Mouse (Mus musculus) midbrain, embryonic 13.5 days (tissue): ENCODE results near the gene Kcnq5. TPM values are rescaled to one million over a fixed set of nuclear protein-coding genes. Genes with fewer than 3 reads are reported as not detected.

Source experiments
- ATAC-seq: fragments of 200-750 bp; cut with Nextera tagmentation; 2 replicates; pipeline ENCODE4 v1.8.0; 2017; ENCODE audit warnings: mild to moderate bottlenecking, moderate TSS enrichment, moderate library complexity
- H3K27ac ChIP-seq: fragments of 300-500 bp; sonication (generic); 2 replicates; pipeline ENCODE4 v1.5.1; 2015; ENCODE audit warnings: inconsistent platforms, mild to moderate bottlenecking, moderate library complexity
- H3K27me3 ChIP-seq: fragments of 300-500 bp; sonication (generic); 2 replicates; pipeline ENCODE4 v1.6.1; 2015; ENCODE audit warnings: mild to moderate bottlenecking, inconsistent platforms
- H3K36me3 ChIP-seq: fragments of 300-500 bp; sonication (generic); 2 replicates; pipeline ENCODE4 v1.6.1; 2015; ENCODE audit warnings: mild to moderate bottlenecking, inconsistent platforms
- H3K4me1 ChIP-seq: fragments of 300-500 bp; sonication (generic); replicated peaks from 2 replicates; pipeline ENCODE4 v1.6.1; 2015; ENCODE audit warnings: inconsistent platforms
- H3K4me2 ChIP-seq: fragments of 300-500 bp; sonication (generic); replicated peaks from 2 replicates; pipeline ENCODE4 v1.6.1; 2015; ENCODE audit warnings: moderate library complexity, mild to moderate bottlenecking, inconsistent platforms
- H3K4me3 ChIP-seq: fragments of 300-500 bp; sonication (generic); replicated peaks from 2 replicates; pipeline ENCODE4 v1.5.1; 2015; ENCODE audit warnings: mild to moderate bottlenecking, inconsistent platforms
- H3K9ac ChIP-seq: fragments of 300-500 bp; sonication (generic); replicated peaks from 2 replicates; pipeline ENCODE4 v1.6.1; 2015; ENCODE audit warnings: mild to moderate bottlenecking, inconsistent platforms
- H3K9me3 ChIP-seq: fragments of 300-500 bp; sonication (generic); 2 replicates; pipeline ENCODE4 v1.6.1; 2016; ENCODE audit warnings: mild to moderate bottlenecking, inconsistent platforms
- WGBS: fragments of 180-500 bp; shearing (Covaris S2); methylation state at CpG from one replicate; pipeline ENCODE4 v1.1.7; 2015; 5-methylcytosine and 5-hydroxymethylcytosine counted together
- polyA plus RNA-seq: library from polyadenylated mRNA; unstranded; fragments of >200 nt; fragmentation: Nextera tagmentation; extraction: Ambion mirVana; gene quantifications from 2 replicates; pipeline ENCODE4 v1.2.1, GENCODE M21; 2015

Kcnq5 gene
- polyA plus RNA-seq, 1 experiment from 2014 or later = 1.0 TPM

GRCm38 (mm10) chr1:21714816-21715215 lies 246.9 kb downstream of the Kcnq5 start:
- no peaks in the 10 kb centered on the region for H3K27me3 ChIP-seq
- WGBS = 89% methylated on average over 3 of the region's 3 CpGs
- H3K9ac ChIP-seq = no peak overlapping the region
- H3K9me3 ChIP-seq = no peaks in the 10 kb centered on the region
- H3K36me3 ChIP-seq = no peaks in the 10 kb centered on the region
- no peak overlapping the region for H3K4me2 ChIP-seq
- H3K4me3 ChIP-seq = no peak overlapping the region
- no peak for ATAC-seq
- no peak overlapping the region for H3K27ac ChIP-seq
- H3K4me1 ChIP-seq = no peaks in the 10 kb centered on the region

GRCm38 (mm10) chr1:21712711-21713110 lies 249.0 kb downstream of the Kcnq5 start:
- no peaks in the 10 kb centered on the region for H3K36me3 ChIP-seq
- H3K9me3 ChIP-seq = no peaks in the 10 kb centered on the region
- ATAC-seq = no peak
- H3K27ac ChIP-seq = no peak overlapping the region
- no peaks in the 10 kb centered on the region for H3K27me3 ChIP-seq
- WGBS = 80% methylated on average over 2 of the region's 2 CpGs
- H3K4me2 ChIP-seq = no peak overlapping the region
- H3K4me1 ChIP-seq = no peaks in the 10 kb centered on the region
- no peak overlapping the region for H3K4me3 ChIP-seq
- no peak overlapping the region for H3K9ac ChIP-seq

GRCm38 (mm10) chr1:21690458-21690857 lies 271.3 kb downstream of the Kcnq5 start:
- Histone ChIP-seq H3K27me3 (no peaks in the 10 kb centered on the region), H3K27ac (no peak overlapping the region), H3K4me3 (no peak overlapping the region), H3K4me2 (no peak overlapping the region), H3K36me3 (no peaks in the 10 kb centered on the region), H3K9me3 (no peaks in the 10 kb centered on the region), H3K4me1 (no peaks in the 10 kb centered on the region), H3K9ac (no peak overlapping the region)
- ATAC-seq = no peak
- 89% methylated on average over 2 of the region's 2 CpGs for WGBS

- H3K9ac ChIP-seq = no peak overlapping the region
- H3K4me2 ChIP-seq = no peak overlapping the region
- no peaks in the 10 kb centered on the region for H3K27me3 ChIP-seq
- no peaks in the 10 kb centered on the region for H3K36me3 ChIP-seq
- 76% methylated on average over 1 of the region's 1 CpGs for WGBS
- no peak overlapping the region for H3K4me3 ChIP-seq
- no peaks in the 10 kb centered on the region for H3K4me1 ChIP-seq
- no peaks in the 10 kb centered on the region for H3K9me3 ChIP-seq
- no peak for ATAC-seq
- H3K27ac ChIP-seq = no peak overlapping the region
Measured at GRCm38 (mm10) chr1:21688918-21689317, 272.8 kb downstream of the Kcnq5 start.

GRCm38 (mm10) chr1:21684444-21684843 lies 277.3 kb downstream of the Kcnq5 start:
- no peak for ATAC-seq

GRCm38 (mm10) chr1:21676805-21677204 lies 284.9 kb downstream of the Kcnq5 start:
- no peak overlapping the region for H3K4me3 ChIP-seq
- no peak overlapping the region for H3K4me2 ChIP-seq
- H3K9ac ChIP-seq = no peak overlapping the region
- no peak overlapping the region for H3K27ac ChIP-seq
- no peak for ATAC-seq
- H3K36me3 ChIP-seq = no peaks in the 10 kb centered on the region
- no peaks in the 10 kb centered on the region for H3K27me3 ChIP-seq
- no peaks in the 10 kb centered on the region for H3K4me1 ChIP-seq
- WGBS = 86% methylated on average over 3 of the region's 3 CpGs
- H3K9me3 ChIP-seq = no peaks in the 10 kb centered on the region

More at GRCm38 (mm10) chr1:21684444-21684843, 277.3 kb downstream of the Kcnq5 start:
- Histone ChIP-seq H3K36me3 (no peaks in the 10 kb centered on the region), H3K9me3 (no peaks in the 10 kb centered on the region), H3K4me3 (no peak overlapping the region), H3K4me2 (no peak overlapping the region), H3K27me3 (no peaks in the 10 kb centered on the region), H3K27ac (no peak overlapping the region), H3K4me1 (no peaks in the 10 kb centered on the region), H3K9ac (no peak overlapping the region)
- 94% methylated on average over 3 of the region's 3 CpGs for WGBS

GRCm38 (mm10) chr1:21660840-21661239 lies 300.9 kb downstream of the Kcnq5 start:
- WGBS = 79% methylated on average over 3 of the region's 3 CpGs
- no peak overlapping the region for H3K9ac ChIP-seq

GRCm38 (mm10) chr1:21650820-21651219 lies 310.9 kb downstream of the Kcnq5 start:
- Histone ChIP-seq H3K9ac (no peak overlapping the region), H3K27me3 (no peaks in the 10 kb centered on the region), H3K4me3 (no peak overlapping the region), H3K36me3 (no peaks in the 10 kb centered on the region), H3K9me3 (no peaks in the 10 kb centered on the region), H3K4me2 (no peak overlapping the region), H3K4me1 (no peaks in the 10 kb centered on the region), H3K27ac (no peak overlapping the region)
- no peak for ATAC-seq
- 54% methylated on average over 4 of the region's 4 CpGs for WGBS

More at GRCm38 (mm10) chr1:21660840-21661239, 300.9 kb downstream of the Kcnq5 start:
- ATAC-seq = no peak
- H3K27me3 ChIP-seq = no peaks in the 10 kb centered on the region
- no peak overlapping the region for H3K4me3 ChIP-seq
- no peaks in the 10 kb centered on the region for H3K4me1 ChIP-seq
- H3K4me2 ChIP-seq = no peak overlapping the region
- no peak overlapping the region for H3K27ac ChIP-seq
- H3K9me3 ChIP-seq = no peaks in the 10 kb centered on the region
- no peaks in the 10 kb centered on the region for H3K36me3 ChIP-seq

GRCm38 (mm10) chr1:21635406-21635805 lies 326.3 kb downstream of the Kcnq5 start:
- WGBS = 78% methylated on average over 2 of the region's 2 CpGs
- no peak for ATAC-seq
- Histone ChIP-seq H3K36me3 (no peaks in the 10 kb centered on the region), H3K27me3 (no peaks in the 10 kb centered on the region), H3K9ac (no peak overlapping the region), H3K4me1 (no peaks in the 10 kb centered on the region), H3K4me3 (no peak overlapping the region), H3K27ac (no peak overlapping the region), H3K4me2 (no peak overlapping the region), H3K9me3 (no peaks in the 10 kb centered on the region)

- Histone ChIP-seq H3K4me3 (no peak overlapping the region), H3K4me2 (no peak overlapping the region), H3K27me3 (no peaks in the 10 kb centered on the region), H3K4me1 (no peaks in the 10 kb centered on the region), H3K9ac (no peak overlapping the region), H3K36me3 (no peaks in the 10 kb centered on the region), H3K9me3 (no peaks in the 10 kb centered on the region), H3K27ac (no peak overlapping the region)
- ATAC-seq = no peak
- WGBS = 78% methylated on average over 1 of the region's 1 CpGs
Measured at GRCm38 (mm10) chr1:21634013-21634412, 327.7 kb downstream of the Kcnq5 start.

- Histone ChIP-seq H3K9me3 (no peaks in the 10 kb centered on the region), H3K36me3 (no peaks in the 10 kb centered on the region), H3K4me2 (no peak overlapping the region), H3K27me3 (no peaks in the 10 kb centered on the region), H3K9ac (no peak overlapping the region), H3K4me3 (no peak overlapping the region), H3K27ac (no peak overlapping the region), H3K4me1 (no peaks in the 10 kb centered on the region)
- WGBS = 98% methylated on average over 2 of the region's 2 CpGs
- no peak for ATAC-seq
Measured at GRCm38 (mm10) chr1:21622455-21622854, 339.3 kb downstream of the Kcnq5 start.

GRCm38 (mm10) chr1:21622039-21622438 lies 339.7 kb downstream of the Kcnq5 start:
- Histone ChIP-seq H3K4me1 (no peaks in the 10 kb centered on the region), H3K4me2 (no peak overlapping the region), H3K36me3 (no peaks in the 10 kb centered on the region), H3K4me3 (no peak overlapping the region), H3K9ac (no peak overlapping the region), H3K27me3 (no peaks in the 10 kb centered on the region), H3K9me3 (no peaks in the 10 kb centered on the region), H3K27ac (no peak overlapping the region)
- WGBS = 74% methylated on average over 1 of the region's 1 CpGs
- no peak for ATAC-seq

- Histone ChIP-seq H3K36me3 (no peaks in the 10 kb centered on the region), H3K4me2 (no peak overlapping the region), H3K27ac (no peak overlapping the region), H3K27me3 (no peaks in the 10 kb centered on the region), H3K4me1 (no peaks in the 10 kb centered on the region), H3K9me3 (no peaks in the 10 kb centered on the region), H3K4me3 (no peak overlapping the region), H3K9ac (no peak overlapping the region)
- ATAC-seq = no peak
- WGBS = 95% methylated on average over 3 of the region's 3 CpGs
Measured at GRCm38 (mm10) chr1:21618712-21619111, 343.0 kb downstream of the Kcnq5 start.
